Mouse (Mus musculus): ENCODE results near the gene Krt13.

The Krt13 gene

DNA sequence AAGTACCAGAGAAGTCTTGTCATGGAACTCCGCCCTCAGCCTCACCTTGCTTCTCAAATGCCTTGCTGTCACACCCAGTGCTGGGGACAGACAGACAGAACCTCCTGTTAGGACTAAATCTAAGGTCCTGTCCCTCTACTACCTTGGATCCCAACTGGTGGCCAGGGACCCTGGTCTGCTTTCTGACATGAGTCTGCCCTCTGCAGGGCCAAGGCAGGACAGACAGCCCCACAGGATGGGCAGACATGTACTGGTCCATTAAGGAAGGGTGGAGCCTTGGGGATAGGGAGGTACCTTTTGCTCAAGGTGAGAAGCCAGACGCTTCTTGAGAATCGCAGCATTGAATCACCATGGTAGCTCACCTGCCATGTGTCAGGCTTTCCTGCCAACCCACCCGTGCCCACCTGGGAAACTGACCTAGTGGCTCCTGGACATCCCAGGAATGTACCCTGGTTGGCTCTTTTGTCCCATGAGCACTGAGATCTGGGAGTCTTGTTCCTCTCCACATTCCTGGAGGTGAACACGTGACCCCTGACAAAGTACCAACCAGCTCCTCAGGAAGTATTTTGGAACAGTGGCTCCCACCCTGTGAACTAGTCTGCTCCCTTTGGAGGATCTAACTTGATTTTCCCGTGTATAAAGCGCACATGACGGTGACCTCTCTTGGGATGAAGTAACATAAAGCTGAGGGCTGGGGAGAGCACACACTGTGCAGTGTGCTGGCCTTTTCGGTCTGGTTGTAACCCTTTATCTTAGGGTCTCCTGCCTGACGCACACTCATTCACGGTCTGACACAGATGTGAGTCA lies 8.2 kb downstream of the Krt13 start:
- no peak for DNase-seq (ENCODE audit: low read depth, low spot score)

GRCm38 (mm10) chr11:100105576-100106122 lies 15.7 kb downstream of the Krt13 start, which contains the start of gene Krt36:
Gene Krt36 (minus strand): TSS chr11:100105626.
- no peak for DNase-seq (ENCODE audit: low read depth, low spot score)

GRCm38 (mm10) chr11:100102693-100103429 lies 18.5 kb downstream of the Krt13 start:
- peak; percentile 11 for DNase-seq (ENCODE audit: low read depth, low spot score)

- DNase-seq (ENCODE audit: low read depth, low spot score) = no peak
Measured at GRCm38 (mm10) chr11:100100391-100100790, 21.0 kb downstream of the Krt13 start.

- no peak for DNase-seq (ENCODE audit: low read depth, low spot score)
Measured at GRCm38 (mm10) chr11:100097819-100098218, 23.5 kb downstream of the Krt13 start.

DNA sequence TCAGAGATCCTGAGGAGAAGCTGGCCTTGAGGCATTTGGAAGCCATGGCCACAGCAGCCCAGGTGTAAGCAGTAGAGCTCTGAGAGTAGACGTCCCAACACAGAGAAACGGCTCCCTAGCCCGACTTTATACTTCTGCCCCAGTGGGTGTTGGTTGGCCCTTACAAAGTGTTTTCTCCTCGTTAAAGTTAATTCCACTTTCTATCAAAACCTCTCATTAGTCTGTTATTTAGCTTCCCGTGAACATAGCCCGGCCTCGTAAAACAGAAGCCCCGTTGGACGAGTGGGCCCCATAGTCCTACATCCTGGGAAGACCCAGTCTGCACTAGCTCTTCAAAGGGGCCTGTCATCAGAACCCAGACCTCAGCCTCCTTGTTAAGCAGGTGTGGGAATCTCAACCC lies 25.2 kb downstream of the Krt13 start, which contains the start of gene Krt35:
Gene Krt35, minus strand, starts transcription at position 101 of the 400 bp plus-strand sequence.
- DNase-seq (ENCODE audit: low read depth, low spot score) = peak; percentile 21

DNA sequence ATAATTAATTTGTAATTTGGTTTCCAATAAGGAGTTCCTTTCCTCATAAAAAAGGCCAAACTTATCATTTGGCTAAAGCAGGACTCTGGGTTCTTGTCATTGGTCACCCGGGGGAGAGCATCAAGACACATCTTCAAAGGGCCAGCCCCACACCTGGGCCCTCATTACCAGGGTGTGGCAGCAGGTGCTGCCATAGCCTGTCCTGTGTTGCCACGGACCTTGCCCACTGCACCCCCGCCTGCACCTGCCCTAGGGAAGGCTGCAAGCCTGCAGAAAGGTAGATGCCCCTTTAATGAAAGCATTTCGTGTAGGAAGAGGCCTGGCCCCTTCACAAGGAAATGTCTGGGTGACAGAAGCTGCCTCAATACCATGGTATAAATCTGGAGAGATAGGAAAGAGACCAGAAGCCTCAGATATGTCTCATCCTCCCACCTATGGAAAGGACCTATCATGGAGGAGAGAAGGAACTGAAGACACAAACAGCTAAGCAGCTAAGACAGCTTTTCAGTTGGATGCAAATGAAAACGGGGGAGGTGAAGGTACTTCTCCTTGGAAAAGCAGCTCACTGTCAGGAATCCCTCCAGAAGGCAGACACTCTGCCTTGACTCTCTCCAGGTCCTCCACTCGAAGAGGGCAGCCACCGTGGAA lies 32.9 kb downstream of the Krt13 start:
- no peak for DNase-seq (ENCODE audit: low read depth, low spot score)

GRCm38 (mm10) chr11:100087861-100088260 lies 33.5 kb downstream of the Krt13 start, which contains the start of gene Krt32:
Gene Krt32 (minus strand): TSS chr11:100088226.
- DNase-seq (ENCODE audit: low read depth, low spot score) = no peak

DNA sequence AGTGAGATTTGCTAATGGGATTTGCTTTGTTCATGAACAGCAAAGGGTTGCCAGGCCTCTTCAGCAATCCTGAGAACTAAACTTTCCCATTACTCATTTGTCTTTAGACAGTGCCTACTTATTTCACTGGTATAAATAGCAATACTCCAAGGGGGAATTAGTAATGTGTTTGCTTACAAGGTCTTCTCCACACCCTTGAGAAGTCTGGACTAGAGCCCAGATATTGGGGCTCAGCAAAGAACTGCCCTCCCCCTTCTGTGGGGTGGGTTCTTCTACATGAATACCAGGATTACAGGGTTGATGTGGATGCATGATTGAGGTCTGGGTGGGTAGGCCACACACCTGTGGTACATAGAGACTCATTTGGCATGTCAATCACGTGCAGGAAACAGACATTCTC lies 47.5 kb downstream of the Krt13 start:
- no peak for DNase-seq (ENCODE audit: low read depth, low spot score)
